10 mouse cellular contexts compared by ENCODE assay signal in genomic region chr2:71813371-71813770, GRCm38 (mm10). TPM values are rescaled to one million over a fixed set of nuclear protein-coding genes. Genes with fewer than 3 reads are reported as not detected.
A peak's percentile ranks its signal among the peaks of the same experiment; 100 is the strongest.
DNase-seq lines count a peak whose midpoint lies in the region; ATAC-seq and TF ChIP-seq lines count a peak whose summit lies in the region.
"Had no signal": no experiment of that assay in that cellular context is flagged by ENCODE, and none has a peak within 500 bp of the region (broad histone marks: within the 10 kb centered on the region; RNA-seq: fewer than 3 reads in every experiment).

No protein-coding gene starts in this region.

- 54% methylated on average over 6 of the region's 8 CpGs for WGBS in kidney, adult 2 months
- WGBS in kidney, embryonic 15.5 days: 76% methylated on average over 5 of the region's 8 CpGs
- 57% methylated on average over 5 of the region's 8 CpGs for WGBS in stomach, embryonic 15.5 days

- no peak overlapping the region for H3K27ac ChIP-seq in kidney, adult 2 months (ENCODE audit: insufficient read depth, low read depth, low read length)
- H3K27ac ChIP-seq in kidney, embryonic 15.5 days: no peak overlapping the region
- H3K27ac ChIP-seq in CH12.LX (ENCODE audit: insufficient read depth, low read depth): no peak overlapping the region
- H3K27ac ChIP-seq in stomach, embryonic 15.5 days: peak overlapping the region; percentile 40; the same call in 1 of the 2 replicates
- H3K27ac ChIP-seq: liver, embryonic 14.5 days; neural tube, embryonic 13.5 days had no signal

- H3K9ac ChIP-seq in kidney, embryonic 15.5 days: no peak overlapping the region
- H3K9ac ChIP-seq in CH12.LX (ENCODE audit: insufficient read depth, low read depth): no peak overlapping the region
- H3K9ac ChIP-seq in stomach, embryonic 15.5 days: no peak overlapping the region
- H3K9ac ChIP-seq: liver, embryonic 14.5 days; neural tube, embryonic 13.5 days had no signal

- TF ChIP-seq RAD21 in CH12.LX (IDR thresholded peaks at IDR 0.05; ENCODE audit: low read depth, low read length): no peak

- H3K79me2 ChIP-seq in CH12.LX (replicated peaks; ENCODE audit: control insufficient read depth, extremely low read depth, insufficient read depth, poor library complexity, severe bottlenecking): no peaks in the 10 kb centered on the region

- peak; percentile 60 for DNase-seq in kidney, adult 2 months
- DNase-seq in CH12.LX (ENCODE audit: extremely low read depth) (no peak), G1E (ENCODE audit: low spot score) (peak; percentile 22)
- DNase-seq in adrenal gland, postnatal 36 days: no peak
- DNase-seq in cerebellum, adult 11-12 months: no peak

- no peak overlapping the region for H3K4me3 ChIP-seq in kidney, adult 2 months (ENCODE audit: insufficient read depth, low read depth, low read length)
- no peak overlapping the region for H3K4me3 ChIP-seq in kidney, embryonic 15.5 days (replicated peaks)
- H3K4me3 ChIP-seq in CH12.LX (replicated peaks in 1 of 3; ENCODE audit: low read depth in 2 of 3, low read length in 2 of 3, poor library complexity in 1 of 3) (peak overlapping the region in 1 of 3 experiments; percentile 9), G1E (ENCODE audit: low read depth, low read length) (no peak overlapping the region)
- H3K4me3 ChIP-seq in stomach, embryonic 15.5 days (replicated peaks): no peak overlapping the region
- H3K4me3 ChIP-seq: neural tube, embryonic 13.5 days had no signal

- peaks cover 35% of the 10 kb centered on the region; the same call in 1 of the 2 replicates for H3K4me1 ChIP-seq in kidney, adult 2 months (ENCODE audit: control insufficient read depth, insufficient read depth, low read length)
- peaks cover 57% of the 10 kb centered on the region for H3K4me1 ChIP-seq in kidney, embryonic 15.5 days
- H3K4me1 ChIP-seq in CH12.LX (ENCODE audit: control insufficient read depth in 1 of 2, insufficient read depth in 2 of 2) (peaks cover 13 to 63% of the 10 kb centered on the region in 2 experiments), G1E (ENCODE audit: insufficient read depth, low read depth, low read length) (peaks cover 35% of the 10 kb centered on the region)
- H3K4me1 ChIP-seq in stomach, embryonic 15.5 days: peaks cover 38% of the 10 kb centered on the region

- H3K36me3 ChIP-seq in kidney, adult 2 months (ENCODE audit: control insufficient read depth, insufficient read depth, low read length): no peaks in the 10 kb centered on the region
- peaks cover 12% of the 10 kb centered on the region; the same call in 1 of the 2 replicates for H3K36me3 ChIP-seq in kidney, embryonic 15.5 days
- H3K36me3 ChIP-seq in CH12.LX (replicated peaks in 1 of 2; ENCODE audit: control insufficient read depth in 1 of 2, insufficient read depth in 1 of 2, low read length in 1 of 2) (peaks cover 0 to 2% of the 10 kb centered on the region in 2 experiments), G1E (replicated peaks) (no peaks in the 10 kb centered on the region)
- H3K36me3 ChIP-seq in stomach, embryonic 15.5 days: no peaks in the 10 kb centered on the region
- H3K36me3 ChIP-seq: neural tube, embryonic 13.5 days had no signal

- no peaks in the 10 kb centered on the region for H3K9me3 ChIP-seq in kidney, embryonic 15.5 days (replicated peaks)
- H3K9me3 ChIP-seq in CH12.LX (replicated peaks; ENCODE audit: low read length): no peaks in the 10 kb centered on the region
- no peaks in the 10 kb centered on the region for H3K9me3 ChIP-seq in G1E (replicated peaks)
- no peaks in the 10 kb centered on the region for H3K9me3 ChIP-seq in stomach, embryonic 15.5 days
- H3K9me3 ChIP-seq: neural tube, embryonic 13.5 days had no signal

- H3K27me3 ChIP-seq in kidney, adult 2 months (replicated peaks; ENCODE audit: control insufficient read depth, insufficient read depth, low read length): no peaks in the 10 kb centered on the region
- no peaks in the 10 kb centered on the region for H3K27me3 ChIP-seq in kidney, embryonic 15.5 days
- H3K27me3 ChIP-seq in CH12.LX (replicated peaks): no peaks in the 10 kb centered on the region
- peaks cover 16% of the 10 kb centered on the region for H3K27me3 ChIP-seq in G1E (ENCODE audit: insufficient read depth, low read length)
- no peaks in the 10 kb centered on the region for H3K27me3 ChIP-seq in stomach, embryonic 15.5 days (replicated peaks)
- H3K27me3 ChIP-seq: neural tube, embryonic 13.5 days had no signal

- dilution Hi-C loops in CH12.LX (cut with MboI; ENCODE audit: extremely low pct_ligation_motif_present, extremely low pct_unique_long_range_greater_than_20kb, low sequenced_read_pairs): no loop called here

- ATAC-seq in kidney, embryonic 15.5 days (replicated peaks; ENCODE audit: low FRiP score): no peak
- ATAC-seq in G1E (ENCODE audit: extremely low read depth, insufficient number of reproducible peaks, low FRiP score, poor library complexity, severe bottlenecking): no peak
- no peak for ATAC-seq in stomach, embryonic 15.5 days (ENCODE audit: insufficient read depth, low FRiP score, low read depth)

- no peak for TF ChIP-seq CTCF in kidney, adult 2 months (conservative IDR thresholded peaks at IDR 0.05; ENCODE audit: insufficient read depth, insufficient read length, low read depth, low read length)
- TF ChIP-seq CTCF in CH12.LX (conservative IDR thresholded peaks at IDR 0.05 in 1 of 2, IDR thresholded peaks at IDR 0.05 in 1 of 2; ENCODE audit: low read depth in 2 of 2, low read length in 2 of 2) (no peak), G1E (IDR thresholded peaks at IDR 0.05; ENCODE audit: low read depth, low read length) (no peak)

- TF ChIP-seq EP300 in CH12.LX (IDR thresholded peaks at IDR 0.05; ENCODE audit: low read length): no peak

- H3K4me2 ChIP-seq in kidney, embryonic 15.5 days: no peak overlapping the region
- H3K4me2 ChIP-seq in CH12.LX (ENCODE audit: insufficient read depth, low read depth, poor library complexity, severe bottlenecking): 0 out of 2 replicates have a peak overlapping the region, but pooled peaks have one; percentile 1
- H3K4me2 ChIP-seq in stomach, embryonic 15.5 days: no peak overlapping the region
- H3K4me2 ChIP-seq: heart, embryonic 11.5 days; neural tube, embryonic 13.5 days had no signal

- in situ Hi-C loops in CH12.LX (cut with MboI; ENCODE audit: low pct_ligation_motif_present, low pct_unique_long_range_greater_than_20kb, low sequenced_read_pairs): loop anchor here (5.0 to 10.0 kb wide), 2 partner anchors 159 to 211 kb away; no protein-coding TSS in a partner anchor

- TF ChIP-seq POLR2A in kidney, adult 2 months (IDR thresholded peaks at IDR 0.05; ENCODE audit: low read depth, low read length): no peak
- no peak for TF ChIP-seq POLR2A in CH12.LX (IDR thresholded peaks at IDR 0.05; ENCODE audit: low read depth, low read length)

TF ChIP-seq in CH12.LX, 34 proteins besides CTCF, POLR2A, EP300 and RAD21:
- TF ChIP-seq USF2 (conservative IDR thresholded peaks at IDR 0.05; ENCODE audit: low read depth, low read length): no peak
- no peak for TF ChIP-seq MEF2A (IDR thresholded peaks at IDR 0.05; ENCODE audit: borderline replicate concordance, low read depth, low read length)
- no peak for TF ChIP-seq MAFK (IDR thresholded peaks at IDR 0.05; ENCODE audit: insufficient replicate concordance, low read length)
- TF ChIP-seq RCOR1 (conservative IDR thresholded peaks at IDR 0.05; ENCODE audit: low read depth, low read length): no peak
- TF ChIP-seq UBTF (IDR thresholded peaks at IDR 0.05; ENCODE audit: low read depth, low read length): no peak
- no peak for TF ChIP-seq MYC (IDR thresholded peaks at IDR 0.05; ENCODE audit: low read depth, low read length)
- TF ChIP-seq TCF12 (IDR thresholded peaks at IDR 0.05; ENCODE audit: low read depth, low read length): no peak
- no peak for TF ChIP-seq JUND (conservative IDR thresholded peaks at IDR 0.05; ENCODE audit: low read depth, low read length)
- no peak for TF ChIP-seq NELFE (IDR thresholded peaks at IDR 0.05; ENCODE audit: low read depth, low read length)
- no peak for TF ChIP-seq BHLHE40 (IDR thresholded peaks at IDR 0.05; ENCODE audit: low read depth, low read length)
- TF ChIP-seq SMC3 (IDR thresholded peaks at IDR 0.05; ENCODE audit: low read depth, low read length): no peak
- TF ChIP-seq ELF1 (IDR thresholded peaks at IDR 0.05; ENCODE audit: low read depth, low read length): no peak
- TF ChIP-seq ZNF384 (IDR thresholded peaks at IDR 0.05; ENCODE audit: low read depth, low read length): no peak
- TF ChIP-seq POLR2AphosphoS2 (IDR thresholded peaks at IDR 0.05; ENCODE audit: low read depth, low read length): no peak
- TF ChIP-seq MXI1 (IDR thresholded peaks at IDR 0.05; ENCODE audit: low read depth, low read length): no peak

RNA-seq across cellular contexts. Expression of gene Pdk1, which starts 59.7 kb away (rescaled TPM):
- polyA plus RNA-seq in kidney, adult 2 months (2012; rRNA removed): 12.0 and 16.7 TPM in 2 replicates
- polyA plus RNA-seq in kidney, embryonic 15.5 days (2015; fragmentation: Nextera tagmentation; extraction: Ambion mirVana): 44.4 and 45.2 TPM in 2 replicates
- total RNA-seq in CH12.LX (2012; rRNA removed): 20.9 and 59.9 TPM in 2 replicates
- total RNA-seq in CH12.LX (2014; rRNA removed): 75.3 and 78.5 TPM in 2 replicates
- 26.4 and 35.9 TPM in 2 replicates for polyA plus RNA-seq in CH12.LX (2012; ENCODE audit: insufficient read length, low read depth)
- 54.4 and 62.8 TPM in 2 replicates for total RNA-seq in G1E (2014; fragmentation: Nextera tagmentation)
- total RNA-seq in G1E (2017): 124 and 141 TPM in 2 replicates
- 50.3 and 58.0 TPM in 2 replicates for polyA plus RNA-seq in G1E (2012)
- 67.2 and 69.8 TPM in 2 replicates for polyA plus RNA-seq in stomach, embryonic 15.5 days (2015; fragmentation: Nextera tagmentation; extraction: Ambion mirVana)
- 10 to 100 TPM; 36.1 to 48.6 TPM for total RNA-seq in adrenal gland, postnatal 36 days (2021)

Comparison
In these comparisons a context has a peak if more than half of its experiments do, and no peak if none do; other contexts are left out.
1. DNase-seq: peak in kidney, adult 2 months (single experiment) and G1E (single experiment); none in CH12.LX (single experiment), adrenal gland, postnatal 36 days (0 of 2) and cerebellum, adult 11-12 months (single experiment).